Mouse (Mus musculus) testis, postnatal 14 days (tissue): ENCODE results near the gene Sec31a.
"Not testable (repeated sequence)": the region's sequence is repeated elsewhere in the genome, so short reads cannot be mapped to it uniquely, and the experiment has no call there.

Experiments used
- DNase-seq: peaks from one replicate; pipeline ENCODE4 v3.0.0; 2021; ENCODE audit warnings: low spot score

Sec31a gene

GRCm38 (mm10) chr5:100415761-100416590 lies at the start of gene Sec31a:
Gene Sec31a (minus strand): TSS chr5:100416234.
- DNase-seq: peak; percentile 97

GRCm38 (mm10) chr5:100462374-100462773 lies 46.3 kb upstream of the Sec31a start:
- no peak for DNase-seq

GRCm38 (mm10) chr5:100461526-100461925 lies 45.5 kb upstream of the Sec31a start:
- DNase-seq: no peak

- DNase-seq: no peak
Measured at GRCm38 (mm10) chr5:100459468-100459867, 43.4 kb upstream of the Sec31a start.

GRCm38 (mm10) chr5:100451871-100452270 lies 35.8 kb upstream of the Sec31a start:
- DNase-seq: no peak

- DNase-seq: no peak
Measured at GRCm38 (mm10) chr5:100438796-100439195, 22.8 kb upstream of the Sec31a start.

- DNase-seq: no peak
Measured at GRCm38 (mm10) chr5:100437917-100438316, 21.9 kb upstream of the Sec31a start.

- no peak for DNase-seq
Measured at GRCm38 (mm10) chr5:100437086-100437485, 21.1 kb upstream of the Sec31a start.

- no peak for DNase-seq
Measured at GRCm38 (mm10) chr5:100430966-100431365, 14.9 kb upstream of the Sec31a start.

- no peak for DNase-seq
Measured at GRCm38 (mm10) chr5:100430076-100430390, 14.0 kb upstream of the Sec31a start.

- DNase-seq: peak; percentile 95
Measured at GRCm38 (mm10) chr5:100429344-100430075, 13.5 kb upstream of the Sec31a start.

- DNase-seq: no peak
Measured at GRCm38 (mm10) chr5:100428734-100429343, 12.8 kb upstream of the Sec31a start.

- DNase-seq: no peak
Measured at GRCm38 (mm10) chr5:100428031-100428733, 12.1 kb upstream of the Sec31a start.

GRCm38 (mm10) chr5:100427276-100427675 lies 11.2 kb upstream of the Sec31a start:
- no peak for DNase-seq

GRCm38 (mm10) chr5:100425823-100426222 lies 9.8 kb upstream of the Sec31a start:
- DNase-seq: not testable (repeated sequence)

GRCm38 (mm10) chr5:100424252-100424651 lies 8.2 kb upstream of the Sec31a start:
- DNase-seq: no peak

GRCm38 (mm10) chr5:100423626-100424025 lies 7.6 kb upstream of the Sec31a start:
- DNase-seq: no peak

- no peak for DNase-seq
Measured at GRCm38 (mm10) chr5:100418861-100419260, 2.8 kb upstream of the Sec31a start.

GRCm38 (mm10) chr5:100418077-100418476 lies 2.0 kb upstream of the Sec31a start:
- DNase-seq: no peak

GRCm38 (mm10) chr5:100414474-100415196 lies 1.4 kb downstream of the Sec31a start:
- no peak for DNase-seq

GRCm38 (mm10) chr5:100412886-100413285 lies 3.1 kb downstream of the Sec31a start:
- DNase-seq: no peak

GRCm38 (mm10) chr5:100410281-100410680 lies 5.8 kb downstream of the Sec31a start:
- DNase-seq: no peak
